Mouse (Mus musculus) spleen, adult 2 months (tissue): ENCODE results near the gene Mrgprb8. TPM values are rescaled to one million over a fixed set of nuclear protein-coding genes. Genes with fewer than 3 reads are reported as not detected.
"Not testable (repeated sequence)": the region's sequence is repeated elsewhere in the genome, so short reads cannot be mapped to it uniquely, and the experiment has no call there.

Source experiments
- DNase-seq, 2 experiments: peaks; one replicate each; pipeline versions ENCODE4 v3.0.0 to v3.0.0-alpha.2; 2012 to 2021; ENCODE audit warnings: low spot score in 2 of 2, low read depth in 1 of 2
- H3K27ac ChIP-seq: fragments of 200-500 bp; 2 replicates; pipeline ENCODE4 v1.5.1; 2012; ENCODE audit warnings: low read length, inconsistent platforms; ENCODE audit not compliant: insufficient read depth
- H3K27me3 ChIP-seq: fragments of 200-500 bp; 2 replicates; pipeline ENCODE4 v1.6.1; 2012; ENCODE audit warnings: mild to moderate bottlenecking, moderate library complexity, low read length, inconsistent platforms; ENCODE audit not compliant: control insufficient read depth, insufficient read depth
- H3K36me3 ChIP-seq: fragments of 200-500 bp; 2 replicates; pipeline ENCODE4 v1.6.1; 2012; ENCODE audit warnings: mild to moderate bottlenecking, low read length, inconsistent platforms; ENCODE audit not compliant: control insufficient read depth, insufficient read depth
- H3K4me1 ChIP-seq: fragments of 200-500 bp; 2 replicates; pipeline ENCODE4 v1.6.1; 2011; ENCODE audit warnings: inconsistent platforms; ENCODE audit not compliant: control insufficient read depth, insufficient read depth, insufficient read length
- H3K4me3 ChIP-seq: fragments of 200-500 bp; 2 replicates; pipeline ENCODE4 v1.5.1; 2011; ENCODE audit warnings: mild to moderate bottlenecking, inconsistent platforms; ENCODE audit not compliant: insufficient read depth, insufficient read length; ENCODE audit errors: extremely low read depth
- CTCF ChIP-seq: fragments of 200-500 bp; IDR thresholded peaks from 2 replicates; pipeline ENCODE4 v1.5.1; 2011; ENCODE audit warnings: mild to moderate bottlenecking, inconsistent platforms; ENCODE audit not compliant: insufficient read depth, insufficient read length, insufficient replicate concordance; ENCODE audit errors: extremely low read depth
- POLR2A ChIP-seq: fragments of 200-500 bp; IDR thresholded peaks from 2 replicates; pipeline ENCODE4 v1.6.1; 2011; ENCODE audit warnings: low read depth, low read length, inconsistent platforms
- WGBS: fragments of 180-500 bp; shearing (Covaris S2); methylation state at CpG from one replicate; pipeline ENCODE4 v1.1.7; 2018; 5-methylcytosine and 5-hydroxymethylcytosine counted together
- polyA plus RNA-seq: library from polyadenylated mRNA; depleted of rRNA; stranded (reverse); fragments of >200 nt; gene quantifications from 2 replicates; pipeline ENCODE4 v1.2.3, GENCODE M21; 2012; rRNA removed

The Mrgprb8 gene
- not detected in 2 replicates for polyA plus RNA-seq

DNA sequence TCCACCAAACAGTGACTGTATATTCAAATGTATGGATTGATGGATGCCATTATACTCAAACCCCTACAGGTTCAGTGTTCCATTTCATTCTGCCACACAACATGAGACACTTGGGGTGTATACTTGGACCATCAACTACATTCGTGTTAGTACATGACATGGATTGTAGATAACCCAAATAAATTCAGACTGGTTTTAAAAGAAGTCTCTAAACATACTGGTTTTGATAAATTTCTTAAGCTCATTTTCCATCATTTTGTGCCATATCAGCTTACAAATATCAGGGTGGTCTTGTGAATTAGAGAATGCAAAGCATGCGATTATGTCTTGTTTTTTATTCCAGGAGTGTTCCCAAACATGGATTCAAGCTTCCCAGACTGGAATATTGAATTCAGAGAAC, at the start of gene Mrgprb8:
Mrgprb8 (plus strand) TSS at position 301 of the 400 bp plus-strand sequence.
- H3K4me3 ChIP-seq = no peak within 1 kb of the TSS
- no peak for DNase-seq
- H3K27ac ChIP-seq = no peak within 1 kb of the TSS
- TF ChIP-seq POLR2A (no peak), CTCF (no peak)
- no peaks in the 10 kb centered on the region for H3K27me3 ChIP-seq
- H3K4me1 ChIP-seq = no peaks in the 10 kb centered on the region
- 72% methylated on average over 2 of the region's 2 CpGs for WGBS
- H3K36me3 ChIP-seq = no peaks in the 10 kb centered on the region

DNA sequence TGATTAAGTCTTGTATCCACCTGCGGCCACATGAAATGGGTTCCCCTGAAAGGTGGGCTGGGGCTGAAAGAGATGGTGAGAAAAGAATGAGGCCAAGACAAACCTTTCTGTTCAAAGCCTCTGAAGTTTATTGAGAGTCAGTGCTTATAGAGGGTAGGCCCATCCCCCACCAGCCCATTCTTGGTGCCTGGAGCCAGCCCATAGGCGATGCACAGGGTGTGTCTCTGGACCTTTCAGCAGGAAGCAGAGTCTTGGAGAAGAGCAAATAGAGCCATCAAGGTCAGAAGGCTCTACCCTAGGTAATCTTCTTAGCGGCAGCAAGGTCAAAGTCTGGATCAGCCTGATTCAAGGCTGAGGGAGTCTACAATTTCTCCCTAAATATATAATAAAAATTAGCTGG, 47.6 kb downstream of the Mrgprb8 start:
- H3K27ac ChIP-seq, DNase-seq, H3K27me3 ChIP-seq, H3K4me1 ChIP-seq, H3K36me3 ChIP-seq, H3K4me3 ChIP-seq: not testable (repeated sequence)
- 77% methylated on average over 3 of the region's 3 CpGs for WGBS

DNA sequence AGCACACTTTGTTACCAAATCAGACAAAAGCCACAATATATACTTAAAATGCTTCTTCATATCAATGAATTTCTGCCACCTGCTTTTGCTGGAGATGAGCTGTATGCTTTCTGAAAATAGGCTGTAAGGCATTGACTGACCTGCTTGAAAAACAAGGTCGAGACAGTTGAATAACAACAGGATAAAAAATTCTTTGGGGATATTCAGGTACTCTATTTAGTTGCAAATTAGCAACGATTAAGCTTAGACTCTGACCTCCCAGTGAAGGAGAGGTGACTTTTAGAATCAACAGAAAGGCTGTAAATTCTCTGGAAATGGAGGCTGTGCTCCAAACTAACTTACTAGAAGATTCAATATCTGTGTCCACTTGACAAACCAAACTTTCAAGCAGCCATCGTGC, 48.3 kb downstream of the Mrgprb8 start:
- Histone ChIP-seq H3K27ac (no peak overlapping the region), H3K36me3 (no peaks in the 10 kb centered on the region), H3K27me3 (no peaks in the 10 kb centered on the region), H3K4me1 (no peaks in the 10 kb centered on the region), H3K4me3 (no peak overlapping the region)
- no peak for DNase-seq
- WGBS = 49% methylated on average over 3 of the region's 3 CpGs
- TF ChIP-seq CTCF (no peak), POLR2A (no peak)

Other genes starting within 250 kb of the Mrgprb8 start
- gene Mrgprb5, start 219.5 kb upstream of the Mrgprb8 start, polyA plus RNA-seq = not detected in 2 replicates
- not detected in 2 replicates for gene Mrgprb4, start 189.2 kb upstream of the Mrgprb8 start, polyA plus RNA-seq
- gene Mrgprb1, start 67.8 kb downstream of the Mrgprb8 start, polyA plus RNA-seq = not detected in 2 replicates
- not detected in 2 replicates for gene Mrgprx2, start 110.8 kb downstream of the Mrgprb8 start, polyA plus RNA-seq
- not detected in 2 replicates for gene Mrgprb2, start 169.6 kb downstream of the Mrgprb8 start, polyA plus RNA-seq